Mouse (Mus musculus) liver, embryonic 14.5 days (tissue): ENCODE measurements around the gene Arhgap20. TPM values are rescaled to one million over a fixed set of nuclear protein-coding genes. Genes with fewer than 3 reads are reported as not detected.

ENCODE experiments used
- ATAC-seq: fragments of 200-750 bp; cut with Nextera tagmentation; 2 replicates; pipeline ENCODE4 v1.8.0; 2017; ENCODE audit warnings: moderate number of reproducible peaks, mild to moderate bottlenecking, moderate library complexity; ENCODE audit not compliant: insufficient read depth
- DNase-seq, 3 experiments: peaks; one replicate each; pipeline ENCODE4 v3.0.0-alpha.2; 2012 to 2013; ENCODE audit warnings: low read depth in 3 of 3, low spot score in 3 of 3
- H3K27ac ChIP-seq: fragments of 300-500 bp; sonication (generic); 2 replicates; pipeline ENCODE4 v1.5.1; 2014; ENCODE audit warnings: moderate library complexity, mild to moderate bottlenecking, control low read depth, inconsistent platforms
- H3K27me3 ChIP-seq: fragments of 300-500 bp; sonication (generic); 2 replicates; pipeline ENCODE4 v1.6.1; 2014; ENCODE audit warnings: mild to moderate bottlenecking, low read length, moderate library complexity; ENCODE audit not compliant: control insufficient read depth, insufficient read depth
- H3K36me3 ChIP-seq: fragments of 300-500 bp; sonication (generic); replicated peaks from 2 replicates; pipeline ENCODE4 v1.6.1; 2014; ENCODE audit warnings: low read depth; ENCODE audit not compliant: control insufficient read depth, insufficient read depth
- H3K4me1 ChIP-seq, 2 experiments: fragments of 200-500 bp in 1 of 2; fragments of 300-500 bp in 1 of 2; sonication (generic) in 1 of 2; replicated peaks; 2 replicates each; pipeline ENCODE4 v1.6.1; 2012 to 2014; ENCODE audit warnings: antibody characterized with exemption in 1 of 2, inconsistent platforms in 1 of 2, low read length in 1 of 2; ENCODE audit not compliant: control insufficient read depth in 2 of 2, insufficient read depth in 2 of 2
- H3K4me2 ChIP-seq: fragments of 300-500 bp; sonication (generic); 2 replicates; pipeline ENCODE4 v1.6.1; 2014; ENCODE audit warnings: low read depth, mild to moderate bottlenecking, control low read depth, moderate library complexity
- H3K4me3 ChIP-seq, 2 experiments: fragments of 200-500 bp in 1 of 2; fragments of 300-500 bp in 1 of 2; sonication (generic) in 1 of 2; 2 replicates each; pipeline ENCODE4 v1.5.1; 2012 to 2014; ENCODE audit warnings: low read depth in 2 of 2, low read length in 2 of 2, mild to moderate bottlenecking in 2 of 2, control low read depth in 1 of 2, inconsistent platforms in 1 of 2, moderate library complexity in 1 of 2; ENCODE audit not compliant: insufficient read depth in 1 of 2
- H3K9ac ChIP-seq: fragments of 300-500 bp; sonication (generic); replicated peaks from 2 replicates; pipeline ENCODE4 v1.6.1; 2014; ENCODE audit warnings: mild to moderate bottlenecking, control low read depth, moderate library complexity
- H3K9me3 ChIP-seq: fragments of 300-500 bp; sonication (generic); 2 replicates; pipeline ENCODE4 v1.6.1; 2016; ENCODE audit warnings: low read length, mixed read lengths; ENCODE audit not compliant: control insufficient read depth
- CTCF ChIP-seq: IDR thresholded peaks from 2 replicates; pipeline ENCODE4 v1.5.1; 2016; ENCODE audit warnings: antibody characterized with exemption, low read depth, control low read depth
- EP300 ChIP-seq: IDR thresholded peaks from 2 replicates; pipeline ENCODE4 v1.6.1; 2016; ENCODE audit warnings: antibody characterized with exemption, low read depth
- WGBS: fragments of 180-500 bp; shearing (Covaris S2); extraction: QIAGEN DNeasy Blood & Tissue Kit; methylation state at CpG from one replicate; pipeline ENCODE4 v1.1.7; 2014; ENCODE audit not compliant: insufficient replicate concordance; 5-methylcytosine and 5-hydroxymethylcytosine counted together
- polyA plus RNA-seq, 2 experiments: library from polyadenylated mRNA; depleted of rRNA in 1 of 2; stranded (reverse) in 1 of 2; unstranded in 1 of 2; fragments of >200 nt; fragmentation: Nextera tagmentation in 1 of 2; extraction: Ambion mirVana in 1 of 2; gene quantifications; 2 replicates each; pipeline versions ENCODE4 v1.2.1 to v1.2.3; 2012 to 2014

The Arhgap20 gene
- polyA plus RNA-seq, 2 experiments, result 0.02 to 0.03 TPM

DNA sequence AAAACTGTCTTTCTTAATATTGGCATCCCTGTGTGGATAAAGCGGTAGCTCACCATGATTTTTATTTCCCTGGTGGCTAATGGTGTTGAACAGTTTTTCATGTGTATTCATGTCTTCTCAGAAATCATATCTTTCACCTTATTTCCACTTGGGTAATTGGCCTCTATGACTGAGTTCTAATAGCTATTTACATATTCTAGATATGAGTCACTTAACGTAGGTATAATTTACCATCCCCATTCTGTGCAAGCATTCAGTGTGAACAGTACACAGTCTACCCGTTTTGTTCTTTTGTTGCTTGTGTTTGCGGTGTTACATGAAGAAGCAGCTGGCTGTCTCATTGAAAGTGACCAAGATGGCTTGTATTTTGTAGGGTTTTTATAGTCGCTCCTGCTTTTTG lies 14.1 kb downstream of the Arhgap20 start:
- Histone ChIP-seq H3K4me3 (no peak overlapping the region), H3K4me2 (no peak overlapping the region), H3K36me3 (no peaks in the 10 kb centered on the region), H3K4me1 (no peaks in the 10 kb centered on the region), H3K27ac (no peak overlapping the region), H3K9ac (no peak overlapping the region), H3K27me3 (no peaks in the 10 kb centered on the region), H3K9me3 (no peaks in the 10 kb centered on the region)
- DNase-seq (no peak), ATAC-seq (no peak)
- no peak for TF ChIP-seq CTCF
- no peak for TF ChIP-seq EP300
- WGBS, result 60% methylated on average over 5 of the region's 5 CpGs

DNA sequence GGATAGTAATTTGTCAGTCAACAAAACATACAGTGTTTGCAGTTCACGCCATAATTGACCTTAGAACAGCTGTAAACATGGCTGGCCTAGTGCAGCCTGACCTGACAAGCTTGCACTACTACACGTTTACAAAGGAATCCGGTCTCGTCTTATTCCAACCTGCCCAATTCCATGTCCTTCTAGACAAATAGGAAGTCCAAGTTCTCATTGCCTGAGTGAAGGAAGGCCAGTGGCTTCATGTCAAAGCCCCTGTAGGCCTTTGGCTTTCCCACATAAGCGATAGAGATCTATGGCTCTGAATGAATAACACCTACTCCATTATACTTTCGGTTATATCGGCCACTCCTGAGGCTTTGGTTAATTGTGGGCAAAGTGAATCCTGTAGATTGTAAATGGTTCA lies 16.0 kb downstream of the Arhgap20 start:
- Histone ChIP-seq H3K27ac (no peak overlapping the region), H3K4me2 (no peak overlapping the region), H3K36me3 (no peaks in the 10 kb centered on the region), H3K9ac (no peak overlapping the region), H3K4me1 (no peaks in the 10 kb centered on the region), H3K27me3 (no peaks in the 10 kb centered on the region), H3K4me3 (no peak overlapping the region), H3K9me3 (no peaks in the 10 kb centered on the region; the same call in 1 of the 2 replicates)
- WGBS, result 75% methylated on average over 7 of the region's 7 CpGs
- ATAC-seq (no peak), DNase-seq (no peak)
- TF ChIP-seq EP300, result no peak
- no peak for TF ChIP-seq CTCF

DNA sequence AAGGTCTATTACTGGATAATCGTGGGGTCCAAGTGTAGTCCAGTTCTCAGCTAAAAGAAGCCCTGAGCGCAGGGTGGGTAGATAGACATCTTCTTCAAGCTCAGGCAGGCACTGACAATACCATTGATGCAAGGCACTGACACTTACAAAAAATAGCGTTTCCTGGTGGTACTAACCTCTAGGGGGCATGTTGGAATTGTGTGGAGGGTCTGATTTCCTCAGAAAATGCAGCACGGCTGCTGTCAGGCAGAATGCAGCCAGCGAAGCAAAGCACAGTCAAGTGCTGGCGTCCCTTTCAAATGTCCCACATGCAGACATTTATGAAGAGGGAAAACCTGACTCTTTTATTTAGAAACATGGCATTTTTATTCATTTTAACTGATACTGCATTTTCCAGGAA lies 22.2 kb downstream of the Arhgap20 start:
- 41% methylated on average over 6 of the region's 6 CpGs for WGBS
- ATAC-seq (no peak), DNase-seq (no peak)
- Histone ChIP-seq H3K9me3 (no peaks in the 10 kb centered on the region; the same call in 1 of the 2 replicates), H3K4me2 (no peak overlapping the region), H3K27me3 (no peaks in the 10 kb centered on the region), H3K27ac (no peak overlapping the region), H3K4me1 (no peaks in the 10 kb centered on the region), H3K4me3 (no peak overlapping the region), H3K9ac (no peak overlapping the region), H3K36me3 (no peaks in the 10 kb centered on the region)
- TF ChIP-seq CTCF (peak; percentile 17; the same call in 1 of the 2 replicates), EP300 (no peak)

DNA sequence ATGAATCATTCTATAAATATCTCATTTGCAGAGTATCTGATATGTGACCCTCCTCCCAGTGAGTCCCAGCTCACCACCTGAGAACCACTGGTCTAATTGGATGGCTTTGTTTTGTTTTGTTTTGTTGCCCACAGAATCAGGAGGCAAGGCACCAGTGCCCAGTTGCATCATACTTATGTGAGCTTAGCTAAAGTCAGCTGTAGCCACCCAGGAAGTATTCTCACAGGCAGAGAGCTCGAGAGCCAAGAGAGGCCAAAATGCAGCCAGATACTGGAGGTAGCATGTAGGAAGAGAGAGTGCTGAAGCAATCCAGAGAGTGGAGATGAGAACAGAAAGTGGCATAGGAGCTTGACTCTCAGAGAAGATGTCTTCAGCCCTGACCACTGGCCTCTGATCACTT lies 23.3 kb downstream of the Arhgap20 start:
- Histone ChIP-seq H3K4me3 (no peak overlapping the region), H3K9ac (no peak overlapping the region), H3K9me3 (no peaks in the 10 kb centered on the region; the same call in 1 of the 2 replicates), H3K27me3 (no peaks in the 10 kb centered on the region), H3K4me2 (no peak overlapping the region), H3K36me3 (no peaks in the 10 kb centered on the region), H3K27ac (no peak overlapping the region), H3K4me1 (no peaks in the 10 kb centered on the region)
- WGBS, result 24% methylated on average over 1 of the region's 1 CpGs
- no peak for ATAC-seq
- TF ChIP-seq CTCF, result no peak
- TF ChIP-seq EP300, result no peak
- no peak for DNase-seq

DNA sequence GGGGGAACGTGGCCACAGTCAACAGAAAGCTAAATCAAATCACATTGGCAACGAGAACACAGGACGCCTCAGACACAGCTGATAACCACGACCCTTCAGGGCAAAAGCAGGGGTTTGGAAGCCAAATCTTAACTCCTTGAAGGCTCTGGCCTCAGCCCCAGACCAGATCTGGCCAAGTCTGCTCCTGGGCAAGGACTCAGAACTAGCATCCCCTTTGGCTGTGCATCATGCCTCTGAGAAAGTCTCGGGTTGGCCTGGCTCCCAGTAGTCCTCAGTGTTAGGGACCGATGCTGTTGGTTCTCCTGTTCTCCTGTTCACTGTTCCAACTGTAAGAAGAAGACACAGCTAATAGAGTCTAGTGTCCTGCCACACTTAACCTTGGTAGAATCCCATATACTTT lies 30.1 kb downstream of the Arhgap20 start:
- Histone ChIP-seq H3K36me3 (no peaks in the 10 kb centered on the region), H3K27me3 (no peaks in the 10 kb centered on the region), H3K4me1 (no peaks in the 10 kb centered on the region), H3K27ac (no peak overlapping the region), H3K9ac (no peak overlapping the region), H3K9me3 (no peaks in the 10 kb centered on the region), H3K4me3 (no peak overlapping the region), H3K4me2 (no peak overlapping the region)
- TF ChIP-seq CTCF (no peak), EP300 (no peak)
- DNase-seq (no peak), ATAC-seq (no peak)
- WGBS, result 56% methylated on average over 6 of the region's 6 CpGs
